Mouse (Mus musculus) stomach, postnatal 0 days (tissue): ENCODE data around the gene Eif4h. TPM values are rescaled to one million over a fixed set of nuclear protein-coding genes. Genes with fewer than 3 reads are reported as not detected.

Experiments used
- ATAC-seq: fragments of 200-750 bp; cut with Nextera tagmentation; 2 replicates; pipeline ENCODE4 v1.8.0; 2017; ENCODE audit not compliant: low FRiP score, low TSS enrichment
- DNase-seq: peaks from one replicate; pipeline ENCODE4 v3.0.0-alpha.2; 2016; ENCODE audit warnings: low spot score
- H3K27ac ChIP-seq: fragments of 300-500 bp; sonication (generic); replicated peaks from 2 replicates; pipeline ENCODE4 v1.5.1; 2014; ENCODE audit warnings: mild to moderate bottlenecking, control low read depth
- H3K27me3 ChIP-seq: fragments of 300-500 bp; sonication (generic); 2 replicates; pipeline ENCODE4 v1.6.1; 2014; ENCODE audit warnings: low read length; ENCODE audit not compliant: control insufficient read depth, insufficient read depth
- H3K36me3 ChIP-seq: fragments of 300-500 bp; sonication (generic); 2 replicates; pipeline ENCODE4 v1.6.1; 2014; ENCODE audit warnings: low read length, mixed read lengths; ENCODE audit not compliant: control insufficient read depth, insufficient read depth
- H3K4me1 ChIP-seq: fragments of 300-500 bp; sonication (generic); replicated peaks from 2 replicates; pipeline ENCODE4 v1.6.1; 2014; ENCODE audit warnings: antibody characterized with exemption; ENCODE audit not compliant: control insufficient read depth, insufficient read depth
- H3K4me2 ChIP-seq: fragments of 300-500 bp; sonication (generic); replicated peaks from 2 replicates; pipeline ENCODE4 v1.6.1; 2014; ENCODE audit warnings: low read depth, mild to moderate bottlenecking, control low read depth, moderate library complexity
- H3K4me3 ChIP-seq: fragments of 300-500 bp; sonication (generic); 2 replicates; pipeline ENCODE4 v1.5.1; 2014; ENCODE audit warnings: low read depth, low read length, control low read depth
- H3K9ac ChIP-seq: fragments of 300-500 bp; sonication (generic); 2 replicates; pipeline ENCODE4 v1.6.1; 2014; ENCODE audit warnings: mild to moderate bottlenecking, low read length, control low read depth, mixed read lengths
- H3K9me3 ChIP-seq: fragments of 300-500 bp; sonication (generic); 2 replicates; pipeline ENCODE4 v1.6.1; 2016; ENCODE audit warnings: low read length; ENCODE audit not compliant: control insufficient read depth
- CTCF ChIP-seq: IDR thresholded peaks from 2 replicates; pipeline ENCODE4 v1.5.1; 2016; ENCODE audit warnings: antibody characterized with exemption, low read depth, mild to moderate bottlenecking, moderate library complexity
- EP300 ChIP-seq: optimal IDR thresholded peaks from 2 replicates; pipeline ENCODE3; 2016; ENCODE audit warnings: antibody characterized with exemption
- WGBS: fragments of 180-500 bp; shearing (Covaris S2); extraction: QIAGEN DNeasy Blood & Tissue Kit; methylation state at CpG from one replicate; pipeline ENCODE4 v1.1.7; 2014; 5-methylcytosine and 5-hydroxymethylcytosine counted together
- polyA plus RNA-seq: library from polyadenylated mRNA; unstranded; fragments of >200 nt; fragmentation: Nextera tagmentation; extraction: Ambion mirVana; gene quantifications from 2 replicates; pipeline ENCODE4 v1.2.1, GENCODE M21; 2015

Eif4h gene
- 238 and 242 TPM in 2 replicates for polyA plus RNA-seq

DNA sequence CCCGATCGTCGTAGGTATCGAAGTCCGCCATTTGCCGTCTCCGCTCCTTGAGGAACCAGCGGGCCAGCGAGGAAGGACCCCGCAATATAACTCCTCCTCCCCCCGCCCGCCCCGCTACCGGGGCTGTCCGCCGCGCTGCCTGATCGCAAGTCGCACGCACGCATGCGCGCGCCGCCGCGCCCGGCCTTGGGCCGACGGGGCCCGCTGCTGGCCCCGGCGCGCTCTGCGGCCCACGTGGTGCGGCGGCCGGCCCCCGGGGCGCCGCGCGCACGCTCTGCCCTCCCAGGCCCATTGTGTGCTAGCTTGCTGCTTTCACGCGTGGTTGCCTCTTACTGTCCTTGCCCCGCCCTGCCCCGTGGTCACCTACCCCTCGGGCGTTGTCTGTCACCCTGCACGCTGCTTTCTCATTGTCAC lies at the start of gene Eif4h:
Eif4h (minus strand) TSS at position 222 of the 414 bp plus-strand sequence.
- no peaks in the 10 kb centered on the region for H3K9me3 ChIP-seq
- peak; percentile 92 for ATAC-seq
- peak within 1 kb of the TSS; percentile 98 for H3K4me3 ChIP-seq
- H3K9ac ChIP-seq = peak within 1 kb of the TSS; percentile 99
- no peak for TF ChIP-seq CTCF
- TF ChIP-seq EP300 = no peak
- peak within 1 kb of the TSS; percentile 98 for H3K27ac ChIP-seq
- no peaks in the 10 kb centered on the region for H3K4me1 ChIP-seq
- peaks cover 4% of the 10 kb centered on the region; the same call in 1 of the 2 replicates for H3K36me3 ChIP-seq
- WGBS = 0% methylated on average over 36 of the region's 52 CpGs
- DNase-seq = peak; percentile 98
- H3K4me2 ChIP-seq = peak within 1 kb of the TSS; percentile 75
- H3K27me3 ChIP-seq = no peaks in the 10 kb centered on the region

DNA sequence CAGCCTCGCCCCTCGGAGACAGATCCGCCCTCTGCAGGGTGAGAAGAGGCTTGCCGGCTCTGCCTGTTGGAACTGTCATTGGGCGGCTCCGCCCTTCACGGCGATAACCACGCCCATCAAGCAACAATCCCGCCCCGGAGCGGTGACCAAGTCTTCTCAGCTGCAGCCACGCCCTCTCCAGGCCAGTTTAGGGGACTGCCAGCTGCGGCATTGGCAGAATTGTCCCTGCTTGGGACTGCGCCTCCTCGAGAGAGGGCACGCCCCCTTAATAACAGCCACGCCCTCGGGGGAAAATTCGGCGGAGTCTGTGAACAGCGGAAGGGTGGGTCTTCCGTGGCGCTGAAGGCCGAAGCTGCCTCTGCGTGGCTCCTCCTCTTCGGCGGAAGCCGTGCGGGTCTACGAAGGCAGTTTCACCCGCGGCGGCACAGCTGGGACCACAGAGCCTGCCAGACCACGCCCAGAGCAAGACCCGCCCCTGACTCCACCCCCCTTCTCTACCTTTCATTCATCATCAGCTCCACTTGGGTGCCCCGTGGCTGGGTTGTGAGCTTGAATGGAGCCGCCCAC lies 49.5 kb upstream of the Eif4h start:
- Histone ChIP-seq H3K4me1 (no peaks in the 10 kb centered on the region), H3K9ac (peak overlapping the region; percentile 35), H3K36me3 (no peaks in the 10 kb centered on the region), H3K9me3 (no peaks in the 10 kb centered on the region), H3K4me3 (peak overlapping the region; percentile 73), H3K27ac (peak overlapping the region; percentile 67; the same call in 1 of the 2 replicates), H3K4me2 (peak overlapping the region; percentile 98), H3K27me3 (no peaks in the 10 kb centered on the region)
- under 1% methylated on average over 37 of the region's 38 CpGs for WGBS
- DNase-seq (peak; percentile 99), ATAC-seq (peak; percentile 98)
- TF ChIP-seq EP300 = no peak
- peak; percentile 75 for TF ChIP-seq CTCF

DNA sequence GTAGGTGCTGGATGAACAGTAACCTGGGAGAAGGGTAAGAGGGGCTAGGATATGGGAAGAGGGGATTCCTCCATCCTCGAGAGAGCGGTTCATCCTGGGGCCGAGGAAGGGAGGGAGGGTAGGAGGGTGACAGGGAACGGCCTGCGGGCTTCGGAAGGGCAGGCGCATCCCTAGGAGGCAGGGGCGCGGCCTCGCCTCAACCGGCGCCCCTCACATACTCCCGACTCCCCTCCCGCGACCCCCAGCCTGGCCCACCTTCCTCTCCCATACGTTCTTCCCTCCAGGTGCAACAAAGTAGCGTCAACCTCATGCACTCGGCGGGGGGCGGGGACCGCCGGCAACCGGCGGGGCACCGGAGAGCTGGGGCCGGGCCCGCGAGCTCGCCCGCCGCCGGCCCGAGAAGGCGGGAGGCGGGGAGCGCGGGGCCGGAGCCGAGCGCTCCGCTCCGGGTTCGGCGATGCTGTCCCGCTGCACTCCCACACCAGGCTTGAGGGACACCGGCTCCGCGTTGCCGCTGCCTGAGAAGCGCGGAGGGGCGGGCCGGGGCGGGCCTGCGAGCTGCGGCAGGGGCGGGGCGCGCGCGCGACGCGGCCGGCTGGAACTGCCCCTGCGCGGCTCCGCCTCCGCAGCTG lies 48.9 kb upstream of the Eif4h start, which contains the start of gene Limk1:
Limk1 (minus strand) TSS at position 513 of the 632 bp plus-strand sequence.
- no peaks in the 10 kb centered on the region for H3K36me3 ChIP-seq
- peak within 1 kb of the TSS; percentile 73 for H3K4me3 ChIP-seq
- ATAC-seq = no peak; the same call in 1 of the 2 replicates
- no peak for DNase-seq
- H3K27ac ChIP-seq = peak within 1 kb of the TSS; percentile 67; the same call in 1 of the 2 replicates
- peak within 1 kb of the TSS; percentile 98 for H3K4me2 ChIP-seq
- no peaks in the 10 kb centered on the region for H3K27me3 ChIP-seq
- H3K9ac ChIP-seq = peak within 1 kb of the TSS; percentile 70
- H3K4me1 ChIP-seq = no peaks in the 10 kb centered on the region
- H3K9me3 ChIP-seq = no peaks in the 10 kb centered on the region
- WGBS = 1% methylated on average over 40 of the region's 69 CpGs
- TF ChIP-seq EP300 = no peak
- TF ChIP-seq CTCF = no peak

DNA sequence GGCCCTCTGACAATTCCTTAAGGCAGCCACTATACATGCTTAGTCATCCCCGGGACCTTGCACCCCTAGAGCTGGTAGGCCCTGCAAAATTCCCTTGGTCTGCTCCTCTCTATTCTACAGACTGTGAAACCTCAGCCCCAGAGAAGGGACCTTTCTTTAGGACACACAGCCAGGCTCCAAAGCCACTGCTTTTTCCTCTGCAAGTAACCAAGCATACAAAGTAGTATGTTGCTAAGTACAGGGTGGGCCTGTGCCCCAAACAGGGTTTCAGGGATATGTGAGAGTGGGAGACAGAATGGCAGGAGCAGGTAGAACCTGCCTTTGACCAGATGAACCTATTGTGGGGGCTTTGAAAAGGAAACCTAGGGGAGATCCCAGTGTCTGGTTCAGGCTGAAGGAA lies 47.9 kb upstream of the Eif4h start:
- H3K4me1 ChIP-seq = no peaks in the 10 kb centered on the region
- 87% methylated on average over 1 of the region's 1 CpGs for WGBS
- peak overlapping the region; percentile 73; the same call in 1 of the 2 replicates for H3K4me3 ChIP-seq
- no peak for TF ChIP-seq CTCF
- no peak for TF ChIP-seq EP300
- ATAC-seq = no peak
- H3K4me2 ChIP-seq = peak overlapping the region; percentile 98; the same call in 1 of the 2 replicates
- no peak for DNase-seq
- no peaks in the 10 kb centered on the region for H3K36me3 ChIP-seq
- H3K27ac ChIP-seq = no peak overlapping the region
- H3K9ac ChIP-seq = no peak overlapping the region
- H3K9me3 ChIP-seq = no peaks in the 10 kb centered on the region
- no peaks in the 10 kb centered on the region for H3K27me3 ChIP-seq

DNA sequence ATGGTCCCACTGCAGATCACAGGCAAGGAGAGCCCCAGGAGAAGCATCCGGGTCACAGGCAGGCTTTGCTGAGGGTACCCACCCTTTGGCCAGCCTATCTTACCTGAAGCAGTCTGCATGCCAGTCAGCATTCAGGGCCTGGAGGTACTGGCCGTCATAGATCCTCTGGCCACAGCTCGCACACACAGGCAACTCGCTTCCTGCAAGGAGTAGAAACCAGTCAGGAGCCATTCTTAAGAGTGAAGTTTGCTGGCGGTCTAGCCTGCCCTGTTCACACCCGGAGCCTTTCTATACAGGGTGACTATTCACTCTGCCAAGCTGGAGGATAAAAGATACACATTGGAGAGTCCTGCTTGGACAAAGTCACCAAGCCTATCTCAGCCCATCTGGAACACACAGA lies 47.3 kb upstream of the Eif4h start:
- Histone ChIP-seq H3K9me3 (no peaks in the 10 kb centered on the region), H3K4me3 (no peak overlapping the region)
- 88% methylated on average over 6 of the region's 6 CpGs for WGBS

DNA sequence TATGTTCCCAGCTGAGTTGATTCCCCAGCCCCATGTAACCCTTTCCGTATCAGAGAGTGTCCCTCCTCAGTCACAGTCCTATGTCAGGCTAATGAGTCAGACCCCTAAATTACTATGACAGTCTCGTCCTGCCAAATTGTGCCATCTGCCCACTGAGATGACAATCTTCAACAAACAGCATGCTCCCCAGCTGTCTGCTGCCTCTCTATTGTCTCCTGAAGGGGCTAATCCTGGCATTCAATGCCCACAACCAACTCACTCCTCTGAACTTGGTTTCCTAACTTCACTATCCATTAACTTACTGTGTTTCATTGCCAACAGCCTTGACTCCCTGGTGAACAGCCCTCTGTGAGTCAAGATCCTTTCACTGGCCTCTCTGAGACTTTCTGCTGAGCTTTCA lies 45.1 kb upstream of the Eif4h start:
- WGBS = 77% methylated on average over 2 of the region's 2 CpGs

More for the DNA sequence above, 47.3 kb upstream of the Eif4h start:
- DNase-seq = no peak
- Histone ChIP-seq H3K27ac (no peak overlapping the region), H3K27me3 (no peaks in the 10 kb centered on the region), H3K4me2 (no peak overlapping the region), H3K4me1 (no peaks in the 10 kb centered on the region), H3K36me3 (no peaks in the 10 kb centered on the region), H3K9ac (no peak overlapping the region)
- TF ChIP-seq EP300 = no peak
- TF ChIP-seq CTCF = no peak
- ATAC-seq = no peak

More for the DNA sequence above, 45.1 kb upstream of the Eif4h start:
- H3K36me3 ChIP-seq = no peaks in the 10 kb centered on the region
- TF ChIP-seq EP300 (no peak), CTCF (no peak)
- DNase-seq (no peak), ATAC-seq (no peak)
- no peak overlapping the region for H3K27ac ChIP-seq
- H3K4me3 ChIP-seq = no peak overlapping the region
- H3K4me1 ChIP-seq = peaks cover 9% of the 10 kb centered on the region; the same call in 1 of the 2 replicates
- H3K9me3 ChIP-seq = no peaks in the 10 kb centered on the region
- no peaks in the 10 kb centered on the region for H3K27me3 ChIP-seq
- no peak overlapping the region for H3K9ac ChIP-seq
- H3K4me2 ChIP-seq = no peak overlapping the region
